In genomic region chr6:134551007-134551406, GRCm38 (mm10) we compare ENCODE assay signal across 15 mouse cellular contexts.
"Had no signal": no experiment of that assay in that cellular context is flagged by ENCODE, and none has a peak within 500 bp of the region (broad histone marks: within the 10 kb centered on the region; RNA-seq: fewer than 3 reads in every experiment).

No protein-coding gene starts in this region.

- H3K4me3 ChIP-seq: kidney, embryonic 15.5 days; left cerebral cortex, adult 2 months; liver, embryonic 13.5 days; midbrain, embryonic 12.5 days; midbrain, embryonic 15.5 days; neural tube, embryonic 13.5 days; stomach, embryonic 15.5 days had no signal

- H3K27ac ChIP-seq: kidney, embryonic 15.5 days; left cerebral cortex, adult 2 months; liver, embryonic 13.5 days; macrophage; midbrain, embryonic 12.5 days; midbrain, embryonic 15.5 days; neural tube, embryonic 13.5 days; stomach, embryonic 15.5 days had no signal

- H3K4me2 ChIP-seq: kidney, embryonic 15.5 days; liver, embryonic 13.5 days; midbrain, embryonic 12.5 days; midbrain, embryonic 15.5 days; neural tube, embryonic 13.5 days; stomach, embryonic 15.5 days had no signal

- ATAC-seq: midbrain, embryonic 15.5 days had no signal

- H3K9ac ChIP-seq: kidney, embryonic 15.5 days; liver, embryonic 13.5 days; midbrain, embryonic 12.5 days; midbrain, embryonic 15.5 days; neural tube, embryonic 13.5 days; stomach, embryonic 15.5 days had no signal

- H3K27me3 ChIP-seq: kidney, embryonic 15.5 days; liver, embryonic 13.5 days; midbrain, embryonic 12.5 days; midbrain, embryonic 15.5 days; neural tube, embryonic 13.5 days; stomach, embryonic 15.5 days had no signal

- H3K36me3 ChIP-seq: liver, embryonic 13.5 days; midbrain, embryonic 12.5 days; midbrain, embryonic 15.5 days; neural tube, embryonic 13.5 days; stomach, embryonic 15.5 days had no signal

- H3K9me3 ChIP-seq: kidney, embryonic 15.5 days; liver, embryonic 13.5 days; midbrain, embryonic 12.5 days; midbrain, embryonic 15.5 days; neural tube, embryonic 13.5 days; stomach, embryonic 15.5 days had no signal

- DNase-seq: kidney, postnatal 10 days; kidney, postnatal 36 days; layer of hippocampus, postnatal 36 days; liver, embryonic 13.5 days; retina, postnatal 1 day; right cerebral cortex, postnatal 25 days; spleen, adult 18-20 months; thymus, postnatal 25 days had no signal
